Mouse (Mus musculus): ENCODE data around the gene Ncstn. TPM values are rescaled to one million over a fixed set of nuclear protein-coding genes. Genes with fewer than 3 reads are reported as not detected.

Ncstn gene
- polyA plus RNA-seq, 1 experiment: 118 TPM

DNA sequence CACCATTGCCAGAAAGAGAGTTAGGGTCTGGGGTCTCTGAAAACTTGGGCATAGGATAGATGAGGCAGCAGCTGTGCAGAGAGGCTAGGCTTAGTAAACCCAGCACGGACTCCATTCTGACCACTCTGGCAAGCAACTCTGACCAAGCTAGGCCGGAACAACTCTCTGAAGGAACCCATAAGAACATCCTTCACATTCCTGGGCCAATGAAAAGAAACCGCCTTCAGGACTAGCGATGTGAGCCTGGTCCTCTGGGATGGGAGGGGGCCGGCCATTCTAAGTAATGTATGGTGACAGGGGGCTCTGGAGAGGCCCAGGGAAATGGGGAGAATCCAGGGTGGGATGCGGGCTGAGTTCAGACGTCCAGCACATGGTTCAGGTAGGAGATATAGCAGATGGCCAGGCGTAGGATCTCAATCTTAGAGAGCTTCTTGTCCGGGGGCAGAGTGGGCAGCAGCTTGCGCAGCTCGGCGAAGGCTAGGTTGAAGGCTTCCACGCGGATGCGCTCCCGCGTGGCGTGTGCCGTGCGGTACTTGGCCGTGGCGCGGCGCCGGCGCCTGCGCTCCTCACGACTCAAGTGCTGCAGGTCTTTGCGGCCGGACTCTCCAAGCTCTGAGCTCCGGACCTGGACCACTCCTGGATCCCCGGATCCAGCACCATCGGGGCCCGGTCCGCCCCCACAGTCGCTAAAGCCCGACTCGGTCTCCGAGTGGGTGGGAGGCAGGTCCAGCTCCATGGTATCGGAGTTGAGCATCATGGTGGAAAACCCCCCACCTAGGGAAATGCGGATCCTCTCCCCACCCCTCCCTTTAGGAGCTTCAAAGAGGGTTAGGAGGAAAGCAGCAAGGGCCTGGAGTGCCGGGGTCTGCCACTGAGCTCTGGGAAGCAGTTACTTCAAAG, 28.8 kb downstream of the Ncstn start:
- no peak for TF ChIP-seq CTCF (IDR thresholded peaks at IDR 0.05; ENCODE audit: extremely low read depth, insufficient read length, insufficient replicate concordance, low read depth, low read length)
- no peak for TF ChIP-seq POLR2A (IDR thresholded peaks at IDR 0.05; ENCODE audit: low read depth, low read length)

DNA sequence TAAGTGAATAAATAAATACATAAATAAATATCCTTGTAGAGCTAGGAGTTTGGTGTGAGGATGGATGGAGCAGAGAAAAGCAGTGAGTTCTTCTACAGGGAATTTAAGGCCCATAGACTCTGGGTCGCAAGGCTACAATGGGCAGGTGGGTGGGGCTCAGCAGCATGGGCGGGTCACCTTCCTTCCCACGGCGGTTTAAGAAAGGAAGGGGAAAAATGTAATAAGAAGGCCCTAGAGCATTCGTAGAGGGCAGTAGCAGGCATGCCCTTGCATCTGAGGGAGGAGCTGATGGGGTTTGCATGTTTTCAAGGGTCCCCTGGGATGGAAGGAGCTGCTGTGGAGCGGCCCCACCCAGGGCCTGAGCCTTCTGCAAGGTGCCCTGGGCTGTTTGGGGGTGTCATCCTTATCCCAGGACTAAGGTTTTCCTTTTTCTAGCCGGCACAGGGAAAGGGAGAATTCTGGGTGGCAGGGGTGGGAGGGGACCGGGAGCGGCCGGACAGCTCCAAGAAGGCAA, 29.8 kb downstream of the Ncstn start:
- H3K4me1 ChIP-seq (ENCODE audit: control insufficient read depth, insufficient read depth, insufficient read length, low read length): peaks cover 9% of the 10 kb centered on the region
- H3K27ac ChIP-seq (ENCODE audit: insufficient read depth, low read depth, low read length): no peak overlapping the region
- no peak overlapping the region for H3K4me3 ChIP-seq (ENCODE audit: low read depth, low read length)
- TF ChIP-seq CTCF (IDR thresholded peaks at IDR 0.05; ENCODE audit: extremely low read depth, insufficient read length, insufficient replicate concordance, low read depth, low read length): no peak
- no peak for TF ChIP-seq POLR2A (IDR thresholded peaks at IDR 0.05; ENCODE audit: low read depth, low read length)
- H3K36me3 ChIP-seq (ENCODE audit: control insufficient read depth, insufficient read depth, low read length): no peaks in the 10 kb centered on the region
- 23% methylated on average over 10 of the region's 10 CpGs for WGBS
- peaks cover 11% of the 10 kb centered on the region; the same call in 1 of the 2 replicates for H3K27me3 ChIP-seq (ENCODE audit: control insufficient read depth, insufficient read depth, low read length)

More for the DNA sequence above, 28.8 kb downstream of the Ncstn start:
- Histone ChIP-seq H3K27me3 (ENCODE audit: control insufficient read depth, insufficient read depth, low read length) (peaks cover 11% of the 10 kb centered on the region; the same call in 1 of the 2 replicates), H3K4me1 (ENCODE audit: control insufficient read depth, insufficient read depth, insufficient read length, low read length) (peaks cover 9% of the 10 kb centered on the region), H3K4me3 (ENCODE audit: low read depth, low read length) (peak overlapping the region; percentile 27), H3K36me3 (ENCODE audit: control insufficient read depth, insufficient read depth, low read length) (no peaks in the 10 kb centered on the region), H3K27ac (ENCODE audit: insufficient read depth, low read depth, low read length) (no peak overlapping the region)
- WGBS: 25% methylated on average over 42 of the region's 42 CpGs

DNA sequence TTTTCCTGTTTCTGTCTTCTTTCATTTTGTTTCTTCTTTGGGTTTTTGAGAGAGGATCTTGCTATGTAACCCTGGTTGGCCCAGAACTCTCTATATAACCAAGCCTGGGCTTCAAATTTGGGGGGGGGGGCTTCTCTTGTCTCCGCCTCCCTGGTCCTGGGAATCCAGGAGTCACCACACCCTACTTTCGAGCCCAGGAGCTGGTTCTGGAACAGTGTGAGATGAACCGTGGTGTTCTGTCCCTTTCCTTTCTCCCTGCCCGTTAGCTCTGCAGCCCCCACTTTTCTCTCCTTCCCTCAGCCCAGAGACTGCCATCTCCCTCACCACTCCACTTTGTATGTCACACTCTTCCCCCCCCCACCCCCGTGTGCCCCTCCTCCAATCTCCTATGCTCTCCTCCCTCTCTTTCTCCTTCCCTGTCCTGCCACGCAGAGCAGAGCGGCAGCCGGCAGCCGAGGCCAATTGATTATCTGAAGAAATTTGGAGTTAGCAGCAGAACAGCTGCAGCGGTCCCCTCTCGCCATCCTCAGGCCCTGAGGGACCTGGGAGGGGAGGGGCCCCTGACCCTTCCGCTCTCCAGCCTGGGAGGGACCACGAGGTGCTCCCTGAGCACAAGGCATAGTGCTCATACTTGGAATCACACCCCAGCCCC, 33.3 kb downstream of the Ncstn start:
- Histone ChIP-seq H3K27me3 (ENCODE audit: control insufficient read depth, insufficient read depth, low read length) (peaks cover 9% of the 10 kb centered on the region; the same call in 1 of the 2 replicates), H3K27ac (ENCODE audit: insufficient read depth, low read depth, low read length) (no peak overlapping the region), H3K4me3 (ENCODE audit: low read depth, low read length) (no peak overlapping the region), H3K4me1 (ENCODE audit: control insufficient read depth, insufficient read depth, insufficient read length, low read length) (peaks cover 5% of the 10 kb centered on the region), H3K36me3 (ENCODE audit: control insufficient read depth, insufficient read depth, low read length) (no peaks in the 10 kb centered on the region)
- TF ChIP-seq POLR2A (IDR thresholded peaks at IDR 0.05; ENCODE audit: low read depth, low read length): no peak
- no peak for TF ChIP-seq CTCF (IDR thresholded peaks at IDR 0.05; ENCODE audit: extremely low read depth, insufficient read length, insufficient replicate concordance, low read depth, low read length)
- 44% methylated on average over 13 of the region's 13 CpGs for WGBS

DNA sequence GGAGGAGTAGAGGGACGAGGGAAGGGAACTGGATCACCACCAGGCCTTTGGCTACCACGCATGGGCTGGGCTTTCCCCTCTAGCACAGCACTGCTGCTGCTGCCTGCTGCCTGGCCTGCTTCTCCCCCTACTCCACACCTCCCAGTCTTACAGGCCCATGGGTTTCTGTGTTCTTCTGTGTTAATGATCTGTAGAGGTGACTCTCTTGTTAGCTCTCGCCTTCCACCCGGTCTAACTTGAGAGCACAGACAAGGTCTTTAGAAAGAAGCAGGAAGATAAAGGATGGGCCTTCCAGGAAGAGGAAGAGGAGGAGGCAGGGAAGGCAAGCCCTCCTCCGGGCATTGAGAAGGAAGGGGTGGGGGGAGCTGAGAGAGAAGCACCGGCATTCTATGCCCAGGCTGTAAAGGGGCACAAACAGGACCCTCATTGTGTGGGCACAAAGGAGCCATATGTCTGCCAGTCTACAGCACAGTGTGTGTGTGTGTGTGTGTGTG, 34.3 kb downstream of the Ncstn start:
- Histone ChIP-seq H3K27ac (ENCODE audit: insufficient read depth, low read depth, low read length) (no peak overlapping the region), H3K4me3 (ENCODE audit: low read depth, low read length) (0 out of 2 replicates have a peak overlapping the region, but pooled peaks have one; percentile 12), H3K27me3 (ENCODE audit: control insufficient read depth, insufficient read depth, low read length) (peaks cover under 1% of the 10 kb centered on the region; the same call in 1 of the 2 replicates), H3K4me1 (ENCODE audit: control insufficient read depth, insufficient read depth, insufficient read length, low read length) (no peaks in the 10 kb centered on the region; the same call in 1 of the 2 replicates), H3K36me3 (ENCODE audit: control insufficient read depth, insufficient read depth, low read length) (no peaks in the 10 kb centered on the region)
- whole genome bisulfite sequencing: 56% methylated on average over 6 of the region's 6 CpGs
- TF ChIP-seq CTCF (IDR thresholded peaks at IDR 0.05; ENCODE audit: extremely low read depth, insufficient read length, insufficient replicate concordance, low read depth, low read length) (no peak), POLR2A (IDR thresholded peaks at IDR 0.05; ENCODE audit: low read depth, low read length) (no peak)

DNA sequence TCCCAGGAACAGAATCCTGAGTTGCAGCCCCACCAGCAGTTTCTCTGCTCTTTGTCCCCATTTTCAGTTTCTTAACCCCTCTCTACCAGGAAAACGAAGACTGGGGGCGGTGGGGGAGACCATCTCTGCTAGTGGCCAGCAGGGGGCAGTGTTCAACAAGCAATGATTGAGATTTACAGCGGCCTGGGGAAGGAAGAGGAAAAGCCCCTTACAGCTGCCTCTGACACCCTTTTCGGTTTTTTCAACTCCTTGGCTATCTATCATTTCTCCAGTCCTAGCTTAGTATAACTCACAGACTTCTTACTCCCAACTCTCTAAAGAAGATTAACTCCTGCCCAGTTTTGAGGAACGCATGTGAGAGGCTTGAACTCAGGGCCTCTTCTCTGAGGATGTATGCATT, 35.7 kb downstream of the Ncstn start:
- H3K4me1 ChIP-seq (ENCODE audit: control insufficient read depth, insufficient read depth, insufficient read length, low read length): no peaks in the 10 kb centered on the region
- H3K27ac ChIP-seq (ENCODE audit: insufficient read depth, low read depth, low read length): no peak overlapping the region
- no peaks in the 10 kb centered on the region for H3K27me3 ChIP-seq (ENCODE audit: control insufficient read depth, insufficient read depth, low read length)
- no peaks in the 10 kb centered on the region for H3K36me3 ChIP-seq (ENCODE audit: control insufficient read depth, insufficient read depth, low read length)
- WGBS: 17% methylated on average over 5 of the region's 5 CpGs
- no peak for TF ChIP-seq POLR2A (IDR thresholded peaks at IDR 0.05; ENCODE audit: low read depth, low read length)
- peak; percentile 97; the same call in 1 of the 2 replicates for TF ChIP-seq CTCF (IDR thresholded peaks at IDR 0.05; ENCODE audit: extremely low read depth, insufficient read length, insufficient replicate concordance, low read depth, low read length)
- no peak overlapping the region for H3K4me3 ChIP-seq (ENCODE audit: low read depth, low read length)

DNA sequence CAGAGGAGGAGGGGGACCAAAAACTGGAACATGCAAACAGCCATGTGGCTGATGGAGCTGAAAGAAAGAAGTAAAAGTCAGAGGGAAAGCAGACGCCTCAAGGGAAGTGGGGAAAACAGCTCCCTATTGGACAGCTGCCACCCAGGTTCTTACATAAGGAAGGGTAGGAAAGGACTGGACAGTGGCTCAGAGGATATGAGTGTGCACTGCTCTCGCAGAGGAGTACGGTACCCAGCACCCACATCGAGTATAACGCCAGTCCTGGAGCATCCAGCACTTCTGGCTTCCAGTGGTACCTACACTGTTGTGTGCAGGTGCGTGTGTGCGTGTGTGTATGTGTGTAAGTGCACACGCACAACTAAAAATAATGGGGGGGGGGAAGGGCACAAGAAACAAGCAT, 36.2 kb downstream of the Ncstn start:
- H3K27me3 ChIP-seq (ENCODE audit: control insufficient read depth, insufficient read depth, low read length): no peaks in the 10 kb centered on the region
- H3K4me3 ChIP-seq (ENCODE audit: low read depth, low read length): no peak overlapping the region
- WGBS: 62% methylated on average over 8 of the region's 8 CpGs
- no peak overlapping the region for H3K27ac ChIP-seq (ENCODE audit: insufficient read depth, low read depth, low read length)
- H3K36me3 ChIP-seq (ENCODE audit: control insufficient read depth, insufficient read depth, low read length): no peaks in the 10 kb centered on the region
- no peaks in the 10 kb centered on the region for H3K4me1 ChIP-seq (ENCODE audit: control insufficient read depth, insufficient read depth, insufficient read length, low read length)
- TF ChIP-seq POLR2A (IDR thresholded peaks at IDR 0.05; ENCODE audit: low read depth, low read length) (no peak), CTCF (IDR thresholded peaks at IDR 0.05; ENCODE audit: extremely low read depth, insufficient read length, insufficient replicate concordance, low read depth, low read length) (no peak)
